ENCODE assay signal across 8 mouse cellular contexts in genomic region chr7:25251071-25251791, GRCm38 (mm10). TPM values are rescaled to one million over a fixed set of nuclear protein-coding genes. Genes with fewer than 3 reads are reported as not detected.
DNase-seq lines count a peak whose midpoint lies in the region; ATAC-seq and TF ChIP-seq lines count a peak whose summit lies in the region.

No protein-coding gene starts in this region.

- no peak for TF ChIP-seq CTCF in stomach, postnatal 0 days (IDR thresholded peaks at IDR 0.05; ENCODE audit: low read depth)

- TF ChIP-seq EP300 in stomach, postnatal 0 days (optimal IDR thresholded peaks at IDR 0.05), result no peak

- WGBS in embryonic facial prominence, embryonic 11.5 days, result 2% methylated on average over 22 of the region's 22 CpGs
- 3% methylated on average over 22 of the region's 22 CpGs for WGBS in heart, embryonic 12.5 days
- WGBS in kidney, embryonic 16.5 days, result 2% methylated on average over 22 of the region's 22 CpGs
- WGBS in stomach, postnatal 0 days, result 3% methylated on average over 22 of the region's 22 CpGs

- peak overlapping the region; percentile 99 for H3K4me3 ChIP-seq in embryonic facial prominence, embryonic 11.5 days (ENCODE audit: low read depth, low read length)
- peak overlapping the region; percentile 95 for H3K4me3 ChIP-seq in heart, embryonic 12.5 days
- H3K4me3 ChIP-seq in kidney, embryonic 16.5 days (ENCODE audit: low read length), result peak overlapping the region; percentile 95
- peak overlapping the region; percentile 92 for H3K4me3 ChIP-seq in stomach, postnatal 0 days (ENCODE audit: low read depth, low read length)

- peak overlapping the region; percentile 93 for H3K9ac ChIP-seq in embryonic facial prominence, embryonic 11.5 days (replicated peaks; ENCODE audit: low read length)
- H3K9ac ChIP-seq in heart, embryonic 12.5 days, result peak overlapping the region; percentile 97
- H3K9ac ChIP-seq in kidney, embryonic 16.5 days (replicated peaks; ENCODE audit: low read length), result peak overlapping the region; percentile 70
- H3K9ac ChIP-seq in stomach, postnatal 0 days (ENCODE audit: low read length), result peak overlapping the region; percentile 90

- 0 out of 2 replicates have a peak, but pooled peaks have one; percentile 6 for ATAC-seq in embryonic facial prominence, embryonic 11.5 days (replicated peaks; ENCODE audit: insufficient number of reproducible peaks, low FRiP score, low TSS enrichment, low read depth)
- peak; percentile 26 for ATAC-seq in heart, embryonic 12.5 days (ENCODE audit: insufficient number of reproducible peaks, low FRiP score)
- ATAC-seq in kidney, embryonic 16.5 days (ENCODE audit: low FRiP score, low TSS enrichment), result peak; percentile 25
- peak; percentile 11; the same call in 1 of the 2 replicates for ATAC-seq in stomach, postnatal 0 days (ENCODE audit: low FRiP score, low TSS enrichment)

- H3K36me3 ChIP-seq in embryonic facial prominence, embryonic 11.5 days (replicated peaks; ENCODE audit: control insufficient read depth, insufficient read depth, low read depth, low read length), result no peaks in the 10 kb centered on the region
- peaks cover 3% of the 10 kb centered on the region for H3K36me3 ChIP-seq in heart, embryonic 12.5 days
- no peaks in the 10 kb centered on the region for H3K36me3 ChIP-seq in kidney, embryonic 16.5 days (ENCODE audit: insufficient read depth, low read length)
- no peaks in the 10 kb centered on the region for H3K36me3 ChIP-seq in stomach, postnatal 0 days (ENCODE audit: control insufficient read depth, insufficient read depth, low read length)

- DNase-seq in adrenal gland, adult (ENCODE audit: inconsistent age in 2 of 2, low spot score in 1 of 2), result peak; percentile 74 to 85
- DNase-seq in adrenal gland, adult 8-10 months, result no peak
- DNase-seq in MN1 (ENCODE audit: low spot score), result peak; percentile 78
- DNase-seq in embryonic facial prominence, embryonic 11.5 days (ENCODE audit: low spot score), result peak; percentile 76
- DNase-seq in lung, postnatal 4 days, result peak; percentile 81 to 87
- DNase-seq in stomach, postnatal 0 days (ENCODE audit: low spot score), result peak; percentile 63

- H3K4me2 ChIP-seq in embryonic facial prominence, embryonic 11.5 days (ENCODE audit: low read depth, low read length), result peak overlapping the region; percentile 95
- peak overlapping the region; percentile 96 for H3K4me2 ChIP-seq in heart, embryonic 12.5 days
- H3K4me2 ChIP-seq in kidney, embryonic 16.5 days (replicated peaks; ENCODE audit: low read depth, low read length), result peak overlapping the region; percentile 95
- H3K4me2 ChIP-seq in stomach, postnatal 0 days (replicated peaks; ENCODE audit: low read depth), result peak overlapping the region; percentile 82

- H3K27me3 ChIP-seq in embryonic facial prominence, embryonic 11.5 days (ENCODE audit: control insufficient read depth, insufficient read depth, low read length), result no peaks in the 10 kb centered on the region
- no peaks in the 10 kb centered on the region for H3K27me3 ChIP-seq in heart, embryonic 12.5 days (replicated peaks)
- H3K27me3 ChIP-seq in kidney, embryonic 16.5 days (ENCODE audit: insufficient read depth, low read length), result no peaks in the 10 kb centered on the region
- no peaks in the 10 kb centered on the region for H3K27me3 ChIP-seq in stomach, postnatal 0 days (ENCODE audit: control insufficient read depth, insufficient read depth, low read length)

- peak overlapping the region; percentile 98 for H3K27ac ChIP-seq in embryonic facial prominence, embryonic 11.5 days (replicated peaks; ENCODE audit: low read depth, low read length)
- H3K27ac ChIP-seq in heart, embryonic 12.5 days (ENCODE audit: poor library complexity, severe bottlenecking), result peak overlapping the region; percentile 98
- H3K27ac ChIP-seq in kidney, embryonic 16.5 days (ENCODE audit: low read length), result peak overlapping the region; percentile 92
- peak overlapping the region; percentile 98 for H3K27ac ChIP-seq in stomach, postnatal 0 days (replicated peaks)

- peaks cover 14% of the 10 kb centered on the region for H3K4me1 ChIP-seq in embryonic facial prominence, embryonic 11.5 days (ENCODE audit: control insufficient read depth, insufficient read depth, low read length)
- peaks cover 34% of the 10 kb centered on the region for H3K4me1 ChIP-seq in heart, embryonic 12.5 days (replicated peaks)
- peaks cover 36% of the 10 kb centered on the region for H3K4me1 ChIP-seq in kidney, embryonic 16.5 days (ENCODE audit: insufficient read depth, low read length)
- H3K4me1 ChIP-seq in stomach, postnatal 0 days (replicated peaks; ENCODE audit: control insufficient read depth, insufficient read depth), result peaks cover 2% of the 10 kb centered on the region; the same call in 1 of the 2 replicates

- no peaks in the 10 kb centered on the region for H3K9me3 ChIP-seq in embryonic facial prominence, embryonic 11.5 days (replicated peaks; ENCODE audit: control insufficient read depth, low read length)
- H3K9me3 ChIP-seq in heart, embryonic 12.5 days (replicated peaks), result no peaks in the 10 kb centered on the region
- H3K9me3 ChIP-seq in kidney, embryonic 16.5 days (ENCODE audit: low read length), result no peaks in the 10 kb centered on the region
- H3K9me3 ChIP-seq in stomach, postnatal 0 days (ENCODE audit: control insufficient read depth, low read length), result no peaks in the 10 kb centered on the region

RNA-seq across cellular contexts. Expression of gene Erf, which starts 0.7 kb away (rescaled TPM):
- total RNA-seq in adrenal gland, adult 8-10 months (2022), result 10 to 100 TPM; 23.6 to 29.4 (median 27.2) TPM
- polyA plus RNA-seq in embryonic facial prominence, embryonic 11.5 days (2014; fragmentation: Nextera tagmentation; extraction: Ambion mirVana), result 19.4 and 22.6 TPM in 2 replicates
- 17.6 and 20.4 TPM in 2 replicates for polyA plus RNA-seq in heart, embryonic 12.5 days (2016; fragmentation: Nextera tagmentation; extraction: Ambion mirVana)
- polyA plus RNA-seq in kidney, embryonic 16.5 days (2015; fragmentation: Nextera tagmentation; extraction: Ambion mirVana), result 12.5 and 15.2 TPM in 2 replicates
- polyA plus RNA-seq in stomach, postnatal 0 days (2015; fragmentation: Nextera tagmentation; extraction: Ambion mirVana), result 8.1 and 8.8 TPM in 2 replicates

RNA-seq across cellular contexts. Expression of gene Gsk3a, which starts 13.6 kb away (rescaled TPM):
- total RNA-seq in adrenal gland, adult 8-10 months (2022), result 100 to 1,000 TPM in 3 of 4 experiments, 10 to 100 TPM in 1; 99.2 to 107 (median 104) TPM
- 12.6 and 15.7 TPM in 2 replicates for polyA plus RNA-seq in embryonic facial prominence, embryonic 11.5 days (2014; fragmentation: Nextera tagmentation; extraction: Ambion mirVana)
- polyA plus RNA-seq in heart, embryonic 12.5 days (2016; fragmentation: Nextera tagmentation; extraction: Ambion mirVana), result 12.1 and 12.7 TPM in 2 replicates
- polyA plus RNA-seq in kidney, embryonic 16.5 days (2015; fragmentation: Nextera tagmentation; extraction: Ambion mirVana), result 9.0 and 9.9 TPM in 2 replicates
- polyA plus RNA-seq in stomach, postnatal 0 days (2015; fragmentation: Nextera tagmentation; extraction: Ambion mirVana), result 5.1 and 5.3 TPM in 2 replicates

RNA-seq across cellular contexts. Expression of gene Cic, which starts 16.3 kb away (rescaled TPM):
- total RNA-seq in adrenal gland, adult 8-10 months (2022), result 100 to 1,000 TPM; 118 to 195 (median 151) TPM
- 26.6 and 27.0 TPM in 2 replicates for polyA plus RNA-seq in embryonic facial prominence, embryonic 11.5 days (2014; fragmentation: Nextera tagmentation; extraction: Ambion mirVana)
- polyA plus RNA-seq in heart, embryonic 12.5 days (2016; fragmentation: Nextera tagmentation; extraction: Ambion mirVana), result 28.8 and 30.5 TPM in 2 replicates
- polyA plus RNA-seq in kidney, embryonic 16.5 days (2015; fragmentation: Nextera tagmentation; extraction: Ambion mirVana), result 28.9 and 30.8 TPM in 2 replicates
- 15.0 and 15.9 TPM in 2 replicates for polyA plus RNA-seq in stomach, postnatal 0 days (2015; fragmentation: Nextera tagmentation; extraction: Ambion mirVana)

RNA-seq across cellular contexts. Expression of gene Zfp526, which starts 30.0 kb away (rescaled TPM):
- 10 to 100 TPM; 11.7 to 16.1 (median 14.2) TPM for total RNA-seq in adrenal gland, adult 8-10 months (2022)
- polyA plus RNA-seq in embryonic facial prominence, embryonic 11.5 days (2014; fragmentation: Nextera tagmentation; extraction: Ambion mirVana), result 2.5 and 3.5 TPM in 2 replicates
- polyA plus RNA-seq in heart, embryonic 12.5 days (2016; fragmentation: Nextera tagmentation; extraction: Ambion mirVana), result 2.3 and 2.5 TPM in 2 replicates
- 2.7 and 3.0 TPM in 2 replicates for polyA plus RNA-seq in kidney, embryonic 16.5 days (2015; fragmentation: Nextera tagmentation; extraction: Ambion mirVana)
- 1.1 and 1.2 TPM in 2 replicates for polyA plus RNA-seq in stomach, postnatal 0 days (2015; fragmentation: Nextera tagmentation; extraction: Ambion mirVana)

RNA-seq across cellular contexts. Expression of gene Dedd2, which starts 30.8 kb away (rescaled TPM):
- total RNA-seq in adrenal gland, adult 8-10 months (2022), result 10 to 100 TPM; 15.6 to 22.2 (median 19.1) TPM
- polyA plus RNA-seq in embryonic facial prominence, embryonic 11.5 days (2014; fragmentation: Nextera tagmentation; extraction: Ambion mirVana), result 7.7 and 7.9 TPM in 2 replicates
- 8.2 and 9.5 TPM in 2 replicates for polyA plus RNA-seq in heart, embryonic 12.5 days (2016; fragmentation: Nextera tagmentation; extraction: Ambion mirVana)
- polyA plus RNA-seq in kidney, embryonic 16.5 days (2015; fragmentation: Nextera tagmentation; extraction: Ambion mirVana), result 12.0 and 13.2 TPM in 2 replicates
- 20.0 and 20.2 TPM in 2 replicates for polyA plus RNA-seq in stomach, postnatal 0 days (2015; fragmentation: Nextera tagmentation; extraction: Ambion mirVana)
